Mouse (Mus musculus) megakaryocyte-erythroid progenitor cell, adult 5-6 weeks (primary cell): Measurements from ENCODE around the gene Cc2d2a. TPM values are rescaled to one million over a fixed set of nuclear protein-coding genes. Genes with fewer than 3 reads are reported as not detected.

ENCODE experiments used
- ATAC-seq: replicated peaks from 2 replicates; pipeline ENCODE4 v1.8.0; 2016; ENCODE audit warnings: mild to moderate bottlenecking, inconsistent platforms; ENCODE audit not compliant: severe bottlenecking, poor library complexity, low FRiP score, low TSS enrichment
- total RNA-seq, 2 experiments: library from RNA; stranded (forward) in 1 of 2; stranded (reverse) in 1 of 2; fragments of 200-1000, 215-1000 nt in 1 of 2; fragments of >200 nt in 1 of 2; fragmentation: Nextera tagmentation in 1 of 2; gene quantifications; 2 replicates each; pipeline ENCODE4 v1.2.3; 2014 to 2017

Gene Cc2d2a
- total RNA-seq, 2 experiments from 2014 or later = 0.33 TPM; not detected in 1

- ATAC-seq = no peak
Measured at GRCm38 (mm10) chr5:43722452-43722783, 60.3 kb downstream of the Cc2d2a start.

GRCm38 (mm10) chr5:43723830-43724229 is 61.7 kb downstream of the Cc2d2a start:
- no peak for ATAC-seq

DNA sequence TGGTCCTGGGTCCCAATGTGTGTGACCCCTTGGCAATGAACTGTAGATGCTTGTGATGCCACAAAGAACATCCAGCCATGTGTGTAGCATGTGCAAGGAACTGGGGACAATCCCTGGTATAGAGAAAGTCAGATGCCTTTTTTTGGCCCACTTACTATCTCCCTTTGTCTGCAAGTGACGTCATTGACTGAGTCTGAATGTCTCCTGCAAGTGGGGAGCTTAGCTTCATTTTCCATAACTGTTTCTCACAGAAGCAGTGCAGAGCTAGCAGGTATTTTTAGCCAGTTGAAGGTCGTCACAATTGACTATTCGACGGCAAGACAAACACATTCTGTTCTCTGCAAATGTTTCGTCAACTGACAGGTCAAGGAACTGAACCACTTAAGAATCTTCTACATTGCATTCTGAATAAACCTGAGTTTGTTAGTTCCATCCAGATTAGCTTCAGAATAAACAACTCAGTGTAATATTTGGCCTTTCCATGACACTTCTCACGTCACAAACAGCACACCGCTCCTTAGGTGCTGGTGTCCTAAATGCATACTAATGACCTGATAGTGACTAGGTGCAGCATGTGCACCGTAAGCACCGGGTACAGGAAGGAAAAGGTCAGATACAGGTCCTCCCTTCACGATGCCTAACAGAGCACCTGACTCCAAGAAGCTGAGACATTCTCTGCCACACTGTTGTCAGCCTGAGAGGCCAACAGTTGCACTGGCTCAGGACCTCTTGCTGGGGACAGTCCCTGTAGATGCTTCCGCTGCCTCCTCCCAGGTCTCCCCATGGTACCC is 66.4 kb downstream of the Cc2d2a start:
- no peak for ATAC-seq

DNA sequence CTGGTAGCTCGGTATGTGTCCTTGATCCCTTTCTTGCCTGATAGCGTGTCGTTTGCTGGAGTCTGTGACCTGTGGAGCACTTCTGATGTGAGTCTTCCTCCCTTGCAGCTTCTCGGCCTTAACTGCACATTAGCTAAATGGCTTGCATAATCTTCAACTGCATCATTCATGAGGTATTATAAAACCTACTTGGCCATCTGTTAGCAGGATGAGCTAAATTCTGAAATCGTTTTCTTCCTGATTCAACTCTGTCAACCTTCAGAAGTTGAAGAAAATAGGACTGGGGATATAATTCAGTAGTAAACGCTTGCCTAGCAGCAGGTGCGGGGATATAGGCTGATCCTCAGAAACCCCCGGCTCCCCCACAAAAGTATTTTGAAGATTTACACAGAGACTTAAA is 70.2 kb downstream of the Cc2d2a start:
- ATAC-seq = no peak

- ATAC-seq = no peak
Measured at GRCm38 (mm10) chr5:43744187-43744586, 82.0 kb downstream of the Cc2d2a start.

GRCm38 (mm10) chr5:43745156-43745555 is 83.0 kb downstream of the Cc2d2a start:
- no peak for ATAC-seq

- no peak for ATAC-seq
Measured at GRCm38 (mm10) chr5:43748039-43748438, 85.9 kb downstream of the Cc2d2a start.

DNA sequence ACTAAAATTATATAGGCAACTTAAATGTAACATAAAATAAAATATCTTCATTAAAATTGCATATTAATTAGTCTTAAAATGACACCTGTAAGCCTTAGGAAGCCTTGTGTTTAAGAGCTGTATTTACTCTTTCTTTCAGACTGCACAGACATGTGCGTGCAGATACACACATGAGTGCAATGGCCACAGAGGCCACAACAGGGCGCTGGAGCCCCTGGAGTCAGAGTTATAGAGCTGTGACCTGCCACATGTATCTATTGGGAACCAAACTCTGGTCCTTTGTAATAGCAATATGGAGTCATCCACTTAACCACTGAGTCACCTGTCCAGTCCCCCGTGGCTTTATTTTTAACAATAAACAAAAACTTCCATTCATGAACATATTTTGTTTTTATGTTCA is 86.9 kb downstream of the Cc2d2a start:
- ATAC-seq = no peak

- no peak for ATAC-seq
Measured at GRCm38 (mm10) chr5:43770618-43771354, 108.6 kb downstream of the Cc2d2a start.

DNA sequence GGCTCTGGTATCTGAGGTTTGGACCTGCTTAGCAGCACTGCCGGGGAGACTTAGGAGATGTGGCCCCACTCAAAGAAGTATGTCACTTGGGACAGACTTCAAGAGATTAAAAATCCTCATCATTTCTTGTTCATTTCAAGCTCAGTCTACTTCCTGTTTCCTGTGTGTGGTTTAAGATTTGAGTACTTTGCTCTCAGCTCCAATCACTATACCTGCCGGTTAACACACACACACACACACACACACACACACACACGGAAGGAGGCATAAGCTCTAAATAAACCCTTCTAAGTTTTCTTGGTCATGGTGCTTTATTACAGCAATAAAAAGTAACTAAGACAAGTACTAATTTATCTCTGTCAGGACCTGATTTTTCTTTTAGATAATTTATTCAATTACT is 109.4 kb downstream of the Cc2d2a start:
- ATAC-seq = no peak

DNA sequence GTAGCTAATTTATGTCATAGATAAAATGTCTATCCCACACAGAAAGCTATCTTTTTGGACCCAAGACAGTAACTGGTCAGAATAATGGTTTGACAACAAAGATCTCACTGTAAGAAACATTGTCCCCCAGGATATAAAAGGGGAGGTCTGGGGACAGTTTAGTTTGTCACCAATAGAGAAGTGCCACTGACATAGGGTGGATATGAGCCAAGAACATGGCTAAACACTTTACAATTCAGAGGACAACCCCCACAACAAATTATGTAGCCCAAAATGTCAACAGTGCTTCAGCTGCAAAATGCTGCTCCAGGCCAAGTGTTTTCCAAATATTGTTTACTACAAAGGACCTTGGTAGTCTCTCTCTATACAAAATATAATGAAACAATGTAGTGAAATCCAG is 114.3 kb downstream of the Cc2d2a start:
- ATAC-seq = no peak

GRCm38 (mm10) chr5:43776993-43777392 is 114.8 kb downstream of the Cc2d2a start:
- no peak for ATAC-seq

DNA sequence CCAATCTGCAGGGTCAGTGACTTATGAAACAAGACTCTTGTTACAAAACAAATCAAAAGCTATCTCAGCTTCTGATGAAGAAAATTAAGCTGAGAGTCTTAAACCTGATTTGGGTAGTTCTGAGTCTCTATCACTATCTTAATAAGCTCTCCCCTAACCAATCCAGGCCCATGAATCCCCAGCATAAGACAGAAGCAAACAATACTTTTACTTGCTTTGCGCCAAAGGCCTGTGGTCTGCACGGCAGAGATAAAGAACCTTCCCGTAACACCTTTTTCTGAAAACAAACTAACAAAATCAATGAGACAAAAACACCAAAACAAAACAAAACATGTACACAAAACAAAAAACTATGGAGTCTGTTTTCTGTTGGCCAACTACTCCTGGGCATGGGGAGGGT is 116.4 kb downstream of the Cc2d2a start:
- peak; percentile 50; the same call in 1 of the 2 replicates for ATAC-seq

DNA sequence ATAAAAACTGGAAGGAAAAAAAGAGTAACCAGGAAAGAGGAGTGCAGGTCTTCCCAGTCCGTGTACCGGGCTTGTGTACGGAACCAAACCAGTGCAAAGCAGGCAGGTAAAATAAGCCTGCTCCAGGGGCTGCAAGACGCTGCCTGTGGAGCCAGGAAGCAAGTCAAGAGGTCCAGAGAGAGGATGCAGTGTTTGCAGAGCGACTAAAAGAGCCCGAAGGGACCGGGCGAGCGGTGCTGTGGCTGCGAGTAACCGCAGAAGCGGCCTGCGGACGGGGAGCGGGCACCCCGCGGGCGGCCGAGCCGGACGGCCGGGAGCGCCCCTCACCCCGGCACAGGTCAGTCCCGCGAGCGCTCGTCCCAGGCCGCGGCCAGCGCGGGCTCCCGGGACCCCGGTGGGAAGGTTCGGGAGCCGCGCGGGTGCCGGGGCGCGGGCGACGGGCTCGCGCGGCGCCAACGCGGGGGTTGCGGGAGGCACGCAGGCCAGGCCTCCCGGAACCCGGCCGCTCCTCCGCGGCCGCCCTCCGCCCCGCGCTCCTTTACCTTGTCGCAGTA is 119.4 kb downstream of the Cc2d2a start:
- ATAC-seq = peak; percentile 33

DNA sequence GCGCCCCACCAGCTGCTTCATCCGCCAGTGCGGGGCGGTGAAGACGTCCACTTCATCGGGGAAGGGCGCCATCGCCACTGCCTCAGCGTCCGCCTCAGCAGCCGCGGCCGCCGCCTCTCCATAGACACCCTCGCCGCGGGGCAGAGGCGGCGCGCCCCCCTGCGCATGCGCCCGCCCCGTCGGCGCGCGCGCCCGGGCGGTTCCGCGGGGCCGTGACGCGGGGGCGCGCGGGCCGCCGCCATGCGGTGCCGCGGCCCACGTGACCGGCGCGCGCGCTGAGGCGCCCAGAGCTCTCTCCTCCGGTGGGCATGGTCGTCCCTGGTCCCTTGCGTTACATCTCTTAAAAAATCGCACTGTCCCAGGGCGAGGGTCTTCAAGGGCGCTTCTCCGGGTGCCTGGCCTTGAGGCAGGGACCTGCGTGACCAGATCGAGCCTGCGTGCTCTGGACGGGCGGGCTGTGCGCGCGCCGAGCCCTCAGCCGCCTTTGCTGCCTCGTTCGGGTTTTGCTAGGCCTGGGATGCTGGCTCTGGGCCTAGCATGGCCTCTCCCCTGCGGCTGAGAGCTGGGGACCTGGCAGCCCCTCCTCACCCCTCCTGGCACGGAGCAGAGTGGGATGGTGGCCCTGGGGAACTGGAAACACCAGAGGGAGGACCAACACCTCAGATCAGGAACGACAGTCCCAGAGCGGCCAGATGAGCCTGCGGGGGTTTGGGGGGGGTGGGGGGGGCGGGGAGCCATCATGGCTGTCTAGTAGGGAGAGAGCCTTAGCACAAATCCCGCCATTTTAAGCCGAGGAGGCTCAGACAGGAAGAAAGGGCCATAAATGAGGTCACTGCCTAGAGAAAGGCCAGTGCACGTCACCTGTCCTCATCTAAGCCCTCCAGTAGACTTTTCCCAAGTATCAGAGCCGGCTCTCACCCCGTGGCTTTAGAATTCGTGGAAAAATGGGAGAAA is 120.1 kb downstream of the Cc2d2a start:
- ATAC-seq = peak; percentile 80

DNA sequence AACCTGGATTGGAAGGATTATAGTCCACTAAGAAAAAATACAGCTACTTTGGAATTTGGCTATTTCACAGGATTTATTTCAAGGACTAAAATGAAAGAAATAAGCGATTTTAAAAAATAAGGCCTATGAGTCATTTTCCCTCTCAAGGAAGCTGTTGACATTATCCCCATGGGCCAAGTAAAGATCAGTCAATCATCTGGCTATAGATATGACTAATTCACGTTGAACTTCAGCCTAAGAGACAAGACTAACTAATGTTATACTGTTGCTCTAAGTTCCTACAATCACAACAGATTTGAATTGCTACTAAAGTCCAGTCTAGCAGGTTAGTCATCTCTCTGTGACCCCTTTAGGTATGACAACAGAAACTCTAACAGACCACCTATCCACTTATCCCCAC is 121.8 kb downstream of the Cc2d2a start:
- ATAC-seq = no peak

DNA sequence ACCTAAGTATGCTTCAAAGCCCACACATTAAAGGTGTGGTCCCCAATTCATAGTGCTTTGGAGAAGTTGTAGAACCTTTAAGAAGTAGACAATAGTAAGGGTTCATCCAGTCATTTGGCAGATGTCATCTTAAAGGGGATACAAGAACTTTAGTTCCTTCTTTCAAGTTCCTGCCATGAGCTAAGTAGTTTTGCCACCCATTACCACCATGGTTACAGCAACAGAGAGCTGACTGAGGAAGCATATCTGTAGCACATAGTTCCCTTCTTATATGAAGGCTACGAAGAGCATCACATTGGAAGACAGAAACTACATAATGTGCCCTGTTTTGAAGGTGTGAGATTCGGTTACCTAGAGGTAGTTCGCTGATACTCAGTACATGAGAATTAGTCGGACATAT is 124.5 kb downstream of the Cc2d2a start:
- no peak for ATAC-seq

DNA sequence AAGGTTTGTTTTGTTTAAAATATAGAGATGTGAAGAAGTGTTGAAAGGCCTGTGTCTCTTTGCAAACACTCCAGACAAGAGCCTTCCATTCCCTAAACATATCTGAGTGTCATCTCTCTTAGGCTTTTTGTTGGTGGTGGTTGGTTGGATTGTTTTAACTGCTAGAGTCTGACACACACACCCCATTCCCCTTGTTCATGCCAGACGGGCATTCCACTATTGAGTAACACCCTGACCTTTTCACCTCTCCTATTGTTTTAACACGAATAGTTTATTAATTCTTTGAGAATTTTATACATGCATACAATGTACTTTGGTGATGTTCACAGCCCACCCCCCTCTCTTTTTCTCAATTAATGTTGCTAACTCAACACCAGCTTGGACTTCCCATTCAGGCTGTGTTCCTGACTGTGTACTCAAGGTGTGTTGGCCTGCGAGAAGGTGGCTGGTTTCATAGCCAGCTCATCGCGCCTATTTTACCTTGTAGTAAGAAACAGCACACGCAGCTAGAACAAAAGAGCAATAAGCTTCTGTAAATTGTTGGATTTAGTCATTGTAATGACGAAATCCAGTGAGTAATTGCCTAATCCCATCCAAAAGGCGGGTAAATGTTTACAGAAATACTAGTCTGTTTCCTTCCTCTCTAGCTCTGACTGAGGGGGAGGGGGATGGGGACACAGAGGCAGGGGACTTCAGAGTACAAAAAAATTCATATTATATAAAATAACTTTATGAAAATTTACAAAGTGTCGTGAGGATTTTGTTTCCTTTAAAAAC is 126.0 kb downstream of the Cc2d2a start:
- ATAC-seq = no peak
